Mouse (Mus musculus) ES-Bruce4 (cell line): Measurements from ENCODE around the gene Lyst.

Experiments used
- CTCF ChIP-seq: IDR thresholded peaks from one replicate; pipeline ENCODE4 v1.8.1; 2011; ENCODE audit warnings: low read depth, low read length
- EP300 ChIP-seq: IDR thresholded peaks from 2 replicates; pipeline ENCODE4 v1.6.1; 2011; ENCODE audit warnings: low read depth, low read length; ENCODE audit not compliant: insufficient read depth
- POLR2A ChIP-seq: IDR thresholded peaks from one replicate; pipeline ENCODE4 v1.8.1; 2011; ENCODE audit warnings: low read length; ENCODE audit not compliant: insufficient read depth

DNA sequence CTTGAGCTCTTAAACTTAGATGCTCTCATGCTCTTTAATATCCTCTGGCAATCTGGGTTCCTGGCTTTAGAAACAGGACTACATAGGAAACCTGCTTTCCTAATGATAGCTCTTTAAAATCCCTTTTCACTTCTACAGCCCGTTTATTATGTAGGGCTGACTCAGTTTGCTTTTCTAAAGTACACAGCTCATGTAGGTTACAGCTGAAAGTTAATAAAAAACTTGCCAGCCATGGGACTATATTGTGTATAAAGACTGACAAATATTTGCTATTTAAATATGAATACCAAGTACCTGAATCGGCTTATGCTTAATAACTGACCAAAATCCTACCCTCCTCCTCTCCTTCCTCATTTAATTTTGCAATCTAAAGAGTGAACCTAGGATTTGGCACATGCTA is 6.7 kb upstream of the Lyst start:
- TF ChIP-seq POLR2A (no peak), EP300 (no peak), CTCF (no peak)
